Mouse (Mus musculus): ENCODE results near the gene Foxk1. TPM values are rescaled to one million over a fixed set of nuclear protein-coding genes. Genes with fewer than 3 reads are reported as not detected.

The Foxk1 gene
- 67.4 to 76.3 TPM (median 69.8 TPM) in 4 replicates for total RNA-seq (2023; ENCODE audit: inconsistent age)

GRCm38 (mm10) chr5:142400981-142401640 lies at the start of gene Foxk1:
Foxk1 (plus strand) TSS chr5:142401497.

GRCm38 (mm10) chr5:142463461-142464454 lies 62.5 kb downstream of the Foxk1 start, which contains the start of gene Ap5z1:
Ap5z1 (plus strand) TSS chr5:142463944.

Other genes starting within 250 kb of the Foxk1 start
- 47.8 to 60.4 TPM (median 55.5 TPM) in 4 replicates for gene Ap5z1, start 62.4 kb downstream of the Foxk1 start, total RNA-seq (2023; ENCODE audit: inconsistent age)
- not detected in 4 replicates for gene Papolb, start 128.6 kb downstream of the Foxk1 start, total RNA-seq (2023; ENCODE audit: inconsistent age)
- not detected in 4 replicates for gene Radil, start 149.6 kb downstream of the Foxk1 start, total RNA-seq (2023; ENCODE audit: inconsistent age)
- not detected in 4 replicates for gene Mmd2, start 207.3 kb downstream of the Foxk1 start, total RNA-seq (2023; ENCODE audit: inconsistent age)
- gene Wipi2, start 226.2 kb downstream of the Foxk1 start, total RNA-seq (2023; ENCODE audit: inconsistent age): 63.9 to 72.9 TPM (median 69.7 TPM) in 4 replicates

All from B cell, adult (primary cell).